Mouse (Mus musculus) cerebellum, postnatal 25 days (tissue): ENCODE measurements around the gene Rpa3.

Source experiments
- DNase-seq, 2 experiments: peaks; one replicate each; pipeline ENCODE4 v3.0.0; 2021; ENCODE audit warnings: mixed read lengths in 2 of 2

The Rpa3 gene

DNA sequence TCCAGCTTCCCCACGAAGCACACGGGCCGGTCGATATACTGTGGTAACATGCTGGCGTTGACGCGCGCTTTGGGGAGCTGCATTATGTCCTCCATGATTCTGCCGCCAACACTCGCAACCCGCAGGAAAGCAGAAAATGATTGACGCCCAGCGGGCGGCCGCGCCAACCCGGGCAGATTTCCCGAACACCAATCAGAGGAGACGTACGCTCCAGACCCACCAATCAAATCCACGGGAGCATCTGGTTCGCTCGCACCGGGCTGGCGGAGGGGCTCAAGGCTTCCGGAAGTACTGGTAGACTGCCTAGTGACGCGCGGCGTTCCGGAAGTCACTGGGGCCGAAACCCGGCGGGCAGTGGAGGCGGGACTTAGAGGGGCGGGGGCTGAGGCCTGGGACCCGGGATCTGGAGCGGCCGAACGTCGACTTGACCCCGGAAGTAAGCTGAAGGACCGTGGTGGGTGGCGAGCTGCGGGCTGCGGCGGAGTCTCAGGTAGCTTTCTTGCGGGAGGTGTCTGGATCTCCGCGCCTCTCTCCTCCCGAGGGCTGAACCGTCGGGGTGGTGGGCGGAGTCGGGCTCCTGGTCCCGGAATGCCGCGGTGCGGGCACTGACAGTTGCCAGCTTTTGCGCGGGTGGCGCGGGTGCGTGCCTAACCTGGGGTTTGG is at the start of gene Rpa3, which contains the start of the genes Umad1 and Gm45062:
Gene Rpa3 (minus strand): TSS at position 170 of the 663 bp plus-strand sequence.
Gene Umad1 (plus strand): TSS at position 285 of the 663 bp plus-strand sequence.
Gene Gm45062 (plus strand): TSS at position 447 of the 663 bp plus-strand sequence.
- peak; percentile 98 for DNase-seq

DNA sequence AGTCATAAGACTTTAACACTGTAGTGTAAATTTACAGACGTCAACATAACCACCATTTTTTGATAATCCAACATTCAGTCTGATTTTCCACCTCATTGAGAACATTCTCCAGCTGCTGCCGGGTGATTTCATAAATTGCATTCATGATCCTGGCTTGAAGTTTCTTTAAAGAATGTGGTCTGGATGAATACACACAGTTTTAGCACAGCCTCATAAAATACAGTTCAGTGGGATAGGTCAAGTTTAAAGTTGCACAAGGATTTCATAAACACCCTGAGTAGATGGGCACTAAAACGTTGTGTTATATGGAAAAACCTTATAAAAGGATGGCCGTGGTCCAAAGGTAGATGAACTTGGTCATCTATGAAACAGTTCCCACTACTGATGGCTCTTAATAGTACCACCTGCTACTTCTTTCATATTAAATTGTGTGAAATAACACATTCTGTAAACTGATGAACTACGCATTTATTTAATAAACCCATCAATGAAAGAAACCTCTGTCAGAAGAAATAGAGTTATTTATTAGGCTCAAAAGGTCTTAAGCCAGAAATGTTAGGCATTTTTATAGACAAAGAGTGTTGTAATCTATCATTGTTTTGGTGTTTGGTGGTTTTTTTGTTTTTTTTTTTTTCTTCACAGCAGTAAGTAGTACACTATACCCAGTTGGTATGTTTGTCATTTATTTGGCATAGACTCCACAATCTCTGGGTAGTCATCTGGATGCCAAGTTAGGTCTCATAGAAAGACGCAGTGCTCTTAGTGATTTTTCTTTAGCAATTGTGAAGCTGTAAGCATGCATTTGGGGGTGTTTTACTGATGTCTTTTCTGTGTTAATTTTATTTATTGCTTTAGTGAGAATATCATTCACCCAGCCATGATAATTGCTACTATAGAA is 49.2 kb upstream of the Rpa3 start:
- no peak for DNase-seq

DNA sequence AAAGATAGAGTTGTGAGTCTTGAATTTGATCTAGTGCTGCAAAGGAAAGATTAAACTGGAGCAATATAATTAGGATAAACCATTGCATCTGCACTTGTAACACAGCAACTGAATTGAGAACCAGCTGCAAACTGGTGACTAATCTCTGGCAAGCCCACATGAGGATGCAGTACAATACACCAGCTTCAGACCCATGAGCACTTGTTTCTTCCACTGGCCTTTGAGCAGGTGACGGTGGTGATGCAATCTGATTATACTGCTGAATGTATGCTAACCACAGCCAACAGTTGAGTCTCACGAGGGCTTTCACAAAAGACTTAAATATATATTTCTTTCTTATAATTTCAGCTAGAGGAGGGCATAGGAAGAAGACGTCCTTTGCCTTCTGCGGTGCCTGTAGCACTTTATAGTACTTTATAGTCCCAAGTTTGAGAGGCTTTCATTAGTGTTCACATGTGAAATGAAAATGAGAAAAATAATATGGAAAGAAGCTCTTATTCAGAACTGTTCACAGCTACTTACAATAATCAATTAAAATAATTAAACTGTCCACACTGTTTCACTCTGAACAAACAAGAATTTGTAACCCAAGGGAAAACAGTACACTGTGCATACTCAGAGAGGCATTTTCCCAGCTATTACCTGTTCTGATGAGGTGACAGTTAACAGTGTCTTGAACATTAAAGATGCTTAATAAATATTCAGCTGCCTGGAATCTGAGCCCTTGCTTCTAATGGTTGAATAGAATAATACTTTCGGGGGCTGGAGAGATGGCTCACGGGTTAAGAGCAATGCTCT is 40.3 kb upstream of the Rpa3 start:
- DNase-seq: no peak

DNA sequence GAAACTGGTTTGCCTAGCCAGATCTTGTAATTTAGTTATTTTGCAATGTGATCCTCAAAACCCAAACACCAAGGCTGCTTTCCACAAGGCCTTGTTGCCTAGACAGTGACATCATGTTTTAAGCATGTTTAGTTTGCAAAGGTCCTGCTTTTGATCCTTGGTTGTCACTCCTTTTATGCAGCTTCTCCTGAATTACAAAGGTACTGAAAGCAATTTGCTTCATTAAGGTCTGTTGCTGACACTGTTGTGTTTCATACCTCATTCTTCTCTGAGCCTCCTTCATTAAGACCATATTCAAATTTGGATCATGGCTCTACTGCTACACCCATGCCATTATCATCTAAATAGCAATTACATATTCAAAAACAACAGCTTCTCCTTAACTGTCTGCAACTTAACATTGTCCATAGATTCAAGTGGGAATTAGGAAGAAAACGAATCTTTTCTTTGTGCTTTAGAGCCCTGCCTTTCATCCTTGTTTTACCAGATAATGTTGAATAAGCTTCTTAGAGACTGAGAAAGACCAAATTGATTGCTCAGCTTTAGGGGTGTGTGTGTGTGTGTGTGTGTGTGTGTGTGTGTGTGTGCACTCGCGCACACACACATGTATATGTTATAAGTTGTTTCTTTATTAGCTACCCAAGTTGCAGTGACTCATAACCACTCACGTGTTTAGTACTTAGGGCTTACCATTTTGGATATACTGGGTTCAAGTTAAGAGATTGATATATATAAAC is 35.2 kb upstream of the Rpa3 start:
- no peak for DNase-seq

DNA sequence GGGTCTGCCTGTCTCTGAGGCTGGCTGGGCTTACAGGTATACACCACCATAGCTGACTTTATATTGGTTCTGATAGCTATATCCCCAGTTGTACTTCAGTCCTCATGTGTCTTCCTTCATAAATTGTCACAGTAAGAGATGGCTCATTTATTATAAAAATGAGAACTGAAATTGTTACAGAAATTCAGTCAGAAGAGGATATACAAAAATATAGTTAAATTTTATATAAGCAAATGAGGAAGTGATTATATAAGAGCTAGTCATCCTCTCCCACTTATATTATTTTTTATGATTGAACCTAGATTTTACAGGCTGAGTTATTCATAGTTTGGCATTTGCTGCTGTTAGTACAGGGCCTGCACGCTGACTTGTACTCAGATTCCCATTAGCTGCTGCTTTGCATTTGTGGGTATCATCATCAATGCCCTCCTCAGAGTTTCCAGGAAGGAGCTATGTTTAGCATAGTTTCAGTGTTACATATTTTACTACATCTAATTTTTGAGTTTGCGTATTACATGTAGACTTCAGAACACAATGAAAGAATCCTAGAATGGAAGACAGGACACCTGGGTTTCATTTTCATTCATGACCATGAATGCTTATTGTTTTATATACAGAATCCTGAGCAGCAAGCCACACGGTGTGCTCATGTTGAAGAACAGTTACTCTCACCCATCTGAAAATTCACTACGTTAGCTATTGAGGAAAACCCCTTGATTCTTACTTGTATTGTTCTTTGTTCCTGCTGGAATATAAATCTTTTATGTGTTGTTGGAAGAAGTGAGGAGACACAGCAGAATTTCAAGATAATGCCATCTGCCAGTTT is 30.0 kb upstream of the Rpa3 start:
- DNase-seq: no peak

DNA sequence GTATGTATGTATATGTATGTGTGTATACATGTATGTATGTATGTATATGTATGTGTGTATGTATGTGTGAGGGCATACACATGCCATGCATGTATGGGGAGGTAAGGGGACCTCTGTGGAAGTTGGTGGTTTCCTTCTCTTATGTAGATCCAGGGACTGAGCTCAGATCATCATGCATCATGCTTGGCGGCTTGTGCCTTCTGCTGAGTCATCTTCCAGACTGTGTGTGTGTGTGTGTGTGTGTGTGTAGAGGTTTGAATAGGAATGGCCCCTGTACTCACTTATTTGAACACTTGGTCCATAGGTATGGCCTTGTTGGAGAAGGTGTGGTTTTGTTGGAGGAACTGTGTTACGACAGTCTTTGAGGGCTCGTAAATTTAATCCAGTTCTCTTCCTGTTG is 27.2 kb upstream of the Rpa3 start:
- no peak for DNase-seq

DNA sequence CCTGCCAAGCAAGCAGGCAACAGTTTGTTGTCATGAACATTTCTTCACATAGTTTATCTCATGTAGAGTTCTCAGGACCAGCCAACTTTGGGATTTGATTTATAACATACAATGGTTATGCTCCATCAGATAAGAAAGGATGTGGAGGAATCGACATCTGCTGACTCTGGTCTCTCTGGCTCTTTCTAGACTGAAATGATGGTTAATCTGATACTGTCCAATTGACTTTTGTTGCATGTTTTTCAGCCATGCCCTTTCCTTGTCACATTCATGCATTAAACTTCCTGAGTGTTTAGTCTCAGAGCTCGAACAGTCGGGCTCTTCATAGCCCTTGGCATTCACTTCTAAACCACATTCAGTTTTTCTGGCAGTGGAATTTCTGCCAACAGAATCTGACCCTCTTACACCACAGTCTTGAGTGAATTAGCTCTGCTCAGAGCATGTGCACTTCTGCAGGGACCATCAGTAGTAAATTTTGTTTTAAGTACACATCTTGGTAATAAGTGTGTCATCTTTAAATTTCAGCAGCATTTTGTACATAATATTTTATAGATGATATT is 26.5 kb upstream of the Rpa3 start:
- DNase-seq: no peak

DNA sequence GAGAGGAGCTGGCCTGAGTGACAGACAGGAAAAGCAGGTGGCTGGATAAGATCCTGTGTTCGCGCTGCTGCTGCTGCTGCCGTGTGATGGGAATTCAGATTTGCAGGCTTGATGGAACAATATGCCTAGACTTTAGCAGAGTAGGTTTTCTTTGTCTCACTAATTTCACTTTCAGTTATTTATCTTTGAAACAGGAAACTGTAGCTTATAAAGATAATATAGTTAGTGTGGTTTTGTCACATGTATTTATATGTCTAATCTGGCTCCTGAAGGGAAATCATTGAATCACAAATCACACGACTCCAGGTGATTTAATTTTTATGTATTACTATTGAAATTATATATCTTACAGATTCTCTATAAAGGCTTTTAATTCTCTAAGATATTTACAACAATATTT is 24.3 kb upstream of the Rpa3 start:
- DNase-seq: no peak

DNA sequence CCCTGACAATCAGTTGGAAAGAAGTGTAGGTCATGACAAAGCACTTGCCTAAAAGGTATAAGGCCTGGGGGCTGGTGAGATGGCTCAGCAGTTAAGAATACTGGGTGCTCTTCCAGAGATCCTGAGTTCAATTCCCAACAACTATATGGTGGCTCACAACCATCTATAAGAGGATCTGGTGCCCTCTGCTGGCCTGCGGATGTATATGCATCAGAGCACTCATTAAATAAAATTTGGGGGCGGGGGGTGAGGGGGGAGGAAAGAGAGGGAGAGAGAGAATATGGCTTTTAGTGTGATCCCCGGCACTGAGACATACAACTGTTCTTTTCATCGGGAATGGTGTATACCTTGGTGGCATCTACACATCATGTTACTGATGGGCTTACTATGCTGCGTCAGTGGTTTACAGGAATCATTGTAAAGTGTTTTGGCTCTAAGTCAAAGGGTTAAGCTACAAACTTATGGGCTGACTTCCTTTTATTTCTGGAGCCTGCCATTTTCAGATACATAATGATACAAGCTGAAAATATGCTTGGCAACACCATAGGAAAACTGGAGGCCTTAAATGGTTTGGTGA is 19.5 kb upstream of the Rpa3 start:
- DNase-seq: peak in 1 of 2 experiments; percentile 27

DNA sequence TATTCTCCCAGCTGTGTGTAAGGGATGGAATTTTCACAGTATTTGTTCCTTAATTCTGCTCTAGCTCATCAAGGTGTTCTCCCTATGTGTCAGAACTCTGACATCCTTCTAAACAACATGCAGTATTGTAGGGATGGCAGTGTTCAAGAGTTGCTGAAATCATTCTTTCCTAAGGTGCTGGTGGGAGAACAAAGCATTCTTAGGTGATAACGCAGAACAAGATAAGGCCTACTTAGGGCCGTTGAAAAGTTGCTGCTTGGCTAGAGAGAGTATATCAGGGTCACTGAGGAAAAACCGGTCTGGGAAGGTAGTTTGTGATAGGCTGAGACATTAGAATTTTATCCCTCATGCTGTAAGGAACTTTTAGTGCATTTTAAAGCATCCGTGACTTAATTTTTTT is 17.5 kb upstream of the Rpa3 start:
- DNase-seq: no peak

DNA sequence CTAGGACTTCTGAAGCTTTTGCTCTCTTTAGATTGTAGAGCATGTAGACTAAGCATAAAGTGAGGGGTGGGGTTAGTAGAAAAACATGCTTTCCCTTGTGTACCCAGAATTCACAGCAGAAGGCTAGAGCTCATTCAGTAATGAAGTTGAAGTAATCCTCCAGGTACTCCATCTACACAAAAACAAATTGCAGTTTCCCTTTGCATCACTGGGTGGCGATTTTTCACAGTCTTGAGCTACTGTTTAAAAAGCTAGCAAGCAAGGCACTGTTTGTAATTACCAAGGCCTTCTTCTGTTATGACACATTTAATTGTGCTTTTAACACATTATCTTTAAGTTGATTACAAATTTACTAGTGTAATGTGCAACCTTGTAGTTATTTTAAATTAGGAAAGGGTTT is 16.1 kb upstream of the Rpa3 start:
- peak; percentile 63 to 84 for DNase-seq

DNA sequence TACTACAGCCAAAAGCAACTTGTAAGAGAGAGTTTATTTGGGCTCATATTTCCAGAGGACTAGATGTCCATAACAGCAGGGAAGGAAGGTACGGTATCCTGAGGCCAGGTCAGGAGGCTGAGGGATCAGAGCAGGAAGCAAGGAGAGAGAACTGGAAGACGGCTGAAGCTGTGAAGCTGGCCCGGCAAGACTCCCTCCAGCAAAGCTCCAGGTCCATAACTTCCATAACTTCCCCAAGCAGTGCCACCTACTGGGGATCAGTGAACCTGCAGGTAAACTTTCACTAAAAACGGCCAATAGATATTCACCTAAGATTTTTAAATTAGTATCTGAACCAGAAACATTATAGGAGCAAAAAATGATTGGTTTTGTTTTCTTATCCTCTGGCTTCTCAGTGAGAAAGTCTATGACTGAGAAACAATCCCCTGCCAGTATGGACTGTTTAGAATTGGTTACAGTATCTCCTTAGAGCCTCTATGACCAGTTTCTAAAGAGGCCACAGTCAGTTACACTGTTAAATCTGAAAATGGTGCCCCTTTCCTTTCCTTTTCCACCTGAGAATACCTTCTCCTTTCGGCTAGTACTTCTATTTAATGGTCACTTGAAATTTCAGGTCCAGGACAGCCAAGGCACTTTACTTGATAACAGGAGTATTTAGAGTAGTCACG is 15.5 kb upstream of the Rpa3 start:
- DNase-seq: peak; percentile 51 to 75

DNA sequence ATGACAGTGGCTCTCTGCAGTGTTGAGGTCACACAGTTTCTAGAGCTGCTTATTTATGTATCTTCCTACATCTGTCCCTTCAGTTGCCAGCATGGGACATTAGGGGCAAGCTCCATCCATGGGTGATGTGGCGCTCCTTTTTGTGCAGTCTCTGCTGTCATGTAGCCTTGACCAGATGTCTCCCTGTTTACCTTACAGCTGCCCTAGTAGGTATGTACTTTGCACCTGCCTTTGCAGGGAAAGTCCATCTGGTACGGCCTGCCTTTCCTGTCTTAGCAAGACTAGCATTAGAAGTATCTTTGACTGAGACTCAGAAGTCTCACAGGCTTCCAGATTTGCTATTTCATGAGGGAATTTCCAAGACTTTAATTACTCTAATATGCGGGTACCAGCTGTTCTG is 12.1 kb upstream of the Rpa3 start:
- DNase-seq: no peak

DNA sequence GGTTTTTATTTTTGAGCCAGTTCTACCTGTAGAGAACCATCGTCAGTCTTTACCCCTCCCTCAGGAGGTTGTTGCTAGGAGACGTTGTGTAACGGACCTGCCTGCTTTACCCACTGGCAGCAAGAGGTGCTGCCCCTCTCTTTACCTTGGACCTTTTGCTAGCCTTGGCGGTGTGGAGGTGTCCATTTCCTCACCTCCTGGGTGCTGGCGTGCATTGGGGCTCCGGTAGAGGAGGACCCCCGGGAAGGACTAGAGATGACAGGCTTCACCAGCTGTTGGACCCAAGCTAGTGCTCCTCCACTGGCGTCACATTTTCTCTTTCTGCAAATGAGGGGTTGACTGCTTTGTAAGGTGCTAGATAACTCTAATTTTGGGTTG is 683 bp upstream of the Rpa3 start:
- no peak for DNase-seq

DNA sequence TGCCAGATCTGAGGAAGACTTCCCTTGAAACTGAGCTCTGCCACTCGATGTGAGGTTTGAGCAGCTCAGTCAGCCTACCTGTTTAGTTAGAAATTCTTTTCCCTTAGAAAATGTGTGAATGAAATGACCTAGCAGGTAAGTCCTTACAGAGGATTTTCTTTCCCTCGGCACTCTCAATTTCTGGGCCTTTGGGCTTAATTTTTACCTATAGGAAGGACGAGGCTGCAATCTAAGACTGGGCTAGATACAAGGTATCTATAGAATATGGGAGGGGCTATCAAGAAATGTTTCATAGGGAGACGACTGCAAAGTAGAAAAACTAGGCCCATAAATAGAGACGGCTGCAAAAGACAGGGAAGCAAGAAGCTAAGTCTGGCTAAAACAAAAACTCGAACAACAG is 657 bp downstream of the Rpa3 start:
- DNase-seq: no peak

DNA sequence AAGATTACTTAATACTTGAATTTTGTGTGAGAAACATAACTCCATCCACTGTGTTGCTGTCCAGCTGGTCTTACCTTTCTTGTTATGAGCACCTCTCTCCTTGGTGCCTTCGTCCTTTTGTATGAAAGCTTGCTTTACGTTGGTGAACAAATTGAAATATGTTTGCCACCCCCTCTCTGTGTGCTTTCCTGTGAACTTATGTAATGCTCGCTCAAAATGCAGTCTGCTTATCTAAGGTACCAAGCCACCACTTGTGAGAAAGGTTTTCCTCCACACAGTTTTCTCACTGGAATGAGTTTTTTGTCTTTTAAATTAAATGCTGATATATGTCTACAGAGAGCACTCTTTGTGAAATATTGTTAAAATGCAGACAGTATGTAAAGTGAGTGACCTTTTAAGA is 30.4 kb downstream of the Rpa3 start:
- no peak for DNase-seq

DNA sequence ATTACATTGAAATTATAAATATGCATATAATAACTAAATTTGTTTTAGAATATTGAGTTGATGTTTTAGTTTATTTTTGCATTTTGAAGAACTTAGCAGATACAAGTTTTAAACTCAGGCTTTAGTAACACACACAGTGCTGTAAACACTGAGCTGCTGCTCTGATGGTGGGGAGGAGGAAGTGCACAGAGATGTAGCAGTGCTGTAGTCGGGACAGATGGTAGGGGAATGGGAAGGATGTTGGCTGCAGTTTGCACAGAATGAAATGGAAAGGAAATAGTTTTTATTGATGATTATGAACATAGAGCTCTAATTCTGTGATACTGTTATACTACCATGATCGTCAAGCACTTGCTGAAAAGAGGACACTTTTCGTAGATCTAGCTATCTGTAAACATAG is 31.9 kb downstream of the Rpa3 start:
- no peak for DNase-seq

DNA sequence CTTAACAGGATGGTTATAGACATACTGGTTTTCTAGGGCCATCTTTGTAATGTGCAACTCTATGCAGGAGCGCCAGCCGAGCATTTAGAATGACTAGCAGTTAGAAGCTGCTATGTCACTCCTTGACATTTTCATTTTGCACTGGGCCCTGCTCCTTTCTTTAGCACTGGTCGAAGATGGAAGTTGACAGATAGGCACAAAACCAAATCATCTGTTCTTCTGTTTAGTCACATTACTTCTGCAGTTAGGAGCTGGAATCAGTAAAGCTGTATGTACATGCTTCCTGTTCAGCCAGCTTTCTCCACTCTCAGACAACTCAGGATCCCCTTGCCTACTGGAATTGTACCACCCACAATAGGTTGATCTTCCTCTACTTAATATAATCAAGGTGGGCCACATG is 48.3 kb downstream of the Rpa3 start:
- no peak for DNase-seq

DNA sequence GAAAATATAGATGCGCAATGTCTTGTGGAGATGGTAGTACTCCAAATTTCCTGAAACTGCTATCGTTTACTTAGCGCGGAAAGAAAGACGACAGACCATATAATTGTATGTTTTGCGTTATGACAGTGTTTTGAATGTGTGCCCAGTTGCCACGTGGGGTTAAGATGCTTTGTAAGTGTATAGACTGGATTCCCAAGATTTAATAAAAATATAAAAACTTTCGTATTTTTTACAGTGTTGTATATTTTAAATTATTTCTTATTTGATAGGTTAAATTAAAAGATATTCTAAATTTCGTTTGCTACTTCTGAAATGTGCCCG is 49.1 kb downstream of the Rpa3 start:
- peak in 1 of 2 experiments; percentile 42 for DNase-seq

DNA sequence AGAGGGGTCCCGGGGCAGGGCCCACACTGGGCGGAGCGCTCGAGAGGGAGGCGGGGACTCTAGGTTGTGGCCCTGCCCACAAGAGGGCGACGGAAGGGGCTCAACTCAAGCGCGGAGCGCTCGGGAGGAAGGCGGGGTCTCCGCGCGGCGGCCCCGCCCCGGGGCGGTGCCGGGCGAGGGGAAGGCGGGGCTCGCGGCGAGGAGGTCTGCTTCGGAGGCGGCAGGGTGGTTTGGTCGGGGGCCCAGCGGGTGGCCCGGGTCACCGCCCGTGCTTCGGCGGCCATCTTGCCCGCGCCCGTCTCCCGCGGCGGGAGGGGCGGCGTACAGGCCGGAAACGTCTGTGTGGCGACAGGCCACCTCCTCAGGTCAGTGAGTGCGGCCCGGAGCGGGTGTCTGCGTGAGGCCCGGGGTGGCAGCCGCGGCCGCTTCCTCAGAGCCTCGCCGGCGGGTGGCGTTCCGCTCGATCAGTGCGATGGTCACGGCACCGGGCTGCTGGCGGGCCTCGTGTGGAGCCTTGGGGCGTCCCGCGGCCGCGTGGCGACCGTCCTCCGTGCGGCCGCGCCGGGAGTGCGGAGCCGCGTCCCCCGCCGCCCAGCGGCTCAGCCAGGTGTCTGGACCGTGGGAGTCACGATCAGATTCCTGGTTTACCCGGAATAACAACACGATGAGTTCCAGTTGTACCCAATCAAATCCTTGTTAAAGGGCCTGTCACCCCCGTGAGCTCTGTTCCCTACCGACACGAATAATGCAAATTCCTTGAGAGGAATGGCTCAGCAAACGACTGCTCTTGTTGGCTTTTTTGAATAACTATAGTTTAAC is 49.7 kb downstream of the Rpa3 start, which contains the start of gene Mios:
Gene Mios (plus strand): TSS at position 176 of the 819 bp plus-strand sequence.
- peak; percentile 94 to 96 for DNase-seq
